Mouse (Mus musculus) heart, embryonic 16.5 days (tissue): ENCODE data around the gene Brsk1. TPM values are rescaled to one million over a fixed set of nuclear protein-coding genes. Genes with fewer than 3 reads are reported as not detected.

Experiments
- ATAC-seq: fragments of 200-750 bp; cut with Nextera tagmentation; replicated peaks from 2 replicates; pipeline ENCODE4 v1.8.0; 2017; ENCODE audit warnings: moderate number of reproducible peaks; ENCODE audit not compliant: insufficient read depth, low FRiP score; ENCODE audit errors: extremely low read depth
- H3K27ac ChIP-seq: fragments of 300-500 bp; sonication (generic); 2 replicates; pipeline ENCODE4 v1.5.1; 2014; ENCODE audit warnings: mild to moderate bottlenecking, low read length, control low read depth, moderate library complexity
- H3K27me3 ChIP-seq: fragments of 300-500 bp; sonication (generic); 2 replicates; pipeline ENCODE4 v1.6.1; 2014; ENCODE audit warnings: low read length, mixed read lengths; ENCODE audit not compliant: control insufficient read depth, insufficient read depth
- H3K36me3 ChIP-seq: fragments of 300-500 bp; sonication (generic); 2 replicates; pipeline ENCODE4 v1.6.1; 2014; ENCODE audit not compliant: control insufficient read depth, insufficient read depth
- H3K4me1 ChIP-seq: fragments of 300-500 bp; sonication (generic); 2 replicates; pipeline ENCODE4 v1.6.1; 2014; ENCODE audit warnings: low read length, mixed read lengths; ENCODE audit not compliant: control insufficient read depth, insufficient read depth
- H3K4me2 ChIP-seq: fragments of 300-500 bp; sonication (generic); 2 replicates; pipeline ENCODE4 v1.6.1; 2014; ENCODE audit warnings: low read depth, mild to moderate bottlenecking, control low read depth, low read length
- H3K4me3 ChIP-seq: fragments of 300-500 bp; sonication (generic); 2 replicates; pipeline ENCODE4 v1.5.1; 2014; ENCODE audit warnings: mild to moderate bottlenecking, control low read depth, low read length
- H3K9ac ChIP-seq: fragments of 300-500 bp; sonication (generic); 2 replicates; pipeline ENCODE4 v1.6.1; 2014; ENCODE audit warnings: low read length, control low read depth
- H3K9me3 ChIP-seq: fragments of 300-500 bp; sonication (generic); replicated peaks from 2 replicates; pipeline ENCODE4 v1.6.1; 2016; ENCODE audit warnings: low read length; ENCODE audit not compliant: control insufficient read depth
- WGBS: fragments of 180-500 bp; shearing (Covaris S2); extraction: QIAGEN DNeasy Blood & Tissue Kit; methylation state at CpG from one replicate; pipeline ENCODE4 v1.1.7; 2014; 5-methylcytosine and 5-hydroxymethylcytosine counted together
- polyA plus RNA-seq: library from polyadenylated mRNA; unstranded; fragments of >200 nt; fragmentation: Nextera tagmentation; extraction: Ambion mirVana; gene quantifications from 2 replicates; pipeline ENCODE4 v1.2.1, GENCODE M21; 2015

Brsk1 gene
- polyA plus RNA-seq, 1 experiment from 2014 or later, result 1.1 TPM

- peaks cover 14% of the 10 kb centered on the region for H3K4me1 ChIP-seq
- no peak overlapping the region for H3K4me2 ChIP-seq
- H3K27me3 ChIP-seq, result no peaks in the 10 kb centered on the region
- no peak overlapping the region for H3K4me3 ChIP-seq
- no peak overlapping the region for H3K27ac ChIP-seq
- peaks cover 10% of the 10 kb centered on the region for H3K36me3 ChIP-seq
- no peaks in the 10 kb centered on the region for H3K9me3 ChIP-seq
- no peak overlapping the region for H3K9ac ChIP-seq
- no peak for ATAC-seq
- 86% methylated on average over 22 of the region's 22 CpGs for WGBS
Measured at GRCm38 (mm10) chr7:4746326-4746980, 56.0 kb downstream of the Brsk1 start.

DNA sequence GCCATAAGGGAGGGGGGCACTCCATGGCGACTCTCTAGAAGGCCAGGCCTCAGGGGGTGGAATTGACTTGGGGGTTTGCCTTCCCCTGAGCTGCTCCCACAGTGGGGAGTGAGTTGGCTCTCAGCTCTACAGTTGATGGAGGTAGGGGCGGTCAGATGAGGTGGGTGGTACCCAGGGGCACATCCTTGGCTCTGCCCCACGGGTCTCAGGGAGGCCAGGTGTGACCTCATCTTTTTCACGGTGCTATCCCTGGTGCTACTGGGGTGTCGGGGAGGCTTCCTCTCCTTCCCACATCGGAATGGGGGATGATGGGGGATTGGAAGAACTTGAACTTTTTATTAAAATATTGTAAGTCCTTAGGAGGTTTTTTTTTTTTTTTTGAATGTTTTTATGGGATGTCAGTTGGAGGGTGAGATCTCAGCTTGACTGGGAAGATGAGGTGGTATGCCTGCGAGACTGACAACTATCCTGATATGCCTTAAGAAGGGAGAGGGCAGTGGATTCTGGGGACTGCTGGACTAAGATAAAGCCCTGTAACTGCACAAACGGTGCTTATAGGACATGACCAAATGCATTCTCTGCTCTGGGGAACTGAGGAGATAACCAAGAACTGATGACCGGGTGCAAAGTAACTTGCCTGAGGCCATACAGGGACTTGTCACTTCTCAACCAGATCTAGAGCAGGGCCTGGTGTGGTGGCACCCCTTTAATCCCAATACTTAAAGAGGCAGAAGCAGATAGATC lies 56.9 kb downstream of the Brsk1 start:
- peaks cover 14% of the 10 kb centered on the region for H3K4me1 ChIP-seq
- no peaks in the 10 kb centered on the region for H3K27me3 ChIP-seq
- no peak overlapping the region for H3K4me3 ChIP-seq
- WGBS, result 56% methylated on average over 9 of the region's 9 CpGs
- no peak for ATAC-seq
- H3K36me3 ChIP-seq, result peaks cover 10% of the 10 kb centered on the region
- no peak overlapping the region for H3K27ac ChIP-seq
- no peak overlapping the region for H3K4me2 ChIP-seq
- no peaks in the 10 kb centered on the region for H3K9me3 ChIP-seq
- no peak overlapping the region for H3K9ac ChIP-seq

DNA sequence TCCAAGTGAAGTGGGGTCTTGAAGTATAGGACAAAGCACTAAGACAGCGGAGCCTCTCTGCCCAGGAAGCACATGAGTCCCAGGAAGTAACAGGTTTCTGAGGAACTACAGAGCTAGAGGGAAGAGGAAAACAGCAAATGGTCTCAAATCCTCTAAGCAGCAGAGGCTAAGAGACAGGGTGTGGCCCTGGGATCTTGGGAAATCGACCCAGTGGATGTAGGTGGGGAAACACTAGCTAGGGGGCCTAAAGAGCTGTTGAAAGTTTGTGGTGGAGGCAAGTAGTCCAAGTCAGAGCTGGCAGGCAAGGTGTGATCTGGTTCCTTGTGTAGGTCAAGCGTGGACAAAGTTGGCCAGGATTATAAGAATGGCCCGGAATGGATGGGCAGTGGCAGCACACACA lies 57.9 kb downstream of the Brsk1 start:
- no peak overlapping the region for H3K4me3 ChIP-seq
- no peak overlapping the region for H3K4me2 ChIP-seq
- peaks cover 5% of the 10 kb centered on the region; the same call in 1 of the 2 replicates for H3K36me3 ChIP-seq
- no peak overlapping the region for H3K9ac ChIP-seq
- 68% methylated on average over 4 of the region's 4 CpGs for WGBS
- no peaks in the 10 kb centered on the region for H3K9me3 ChIP-seq
- no peaks in the 10 kb centered on the region for H3K27me3 ChIP-seq
- no peak for ATAC-seq
- no peak overlapping the region for H3K27ac ChIP-seq
- peaks cover 16% of the 10 kb centered on the region for H3K4me1 ChIP-seq

DNA sequence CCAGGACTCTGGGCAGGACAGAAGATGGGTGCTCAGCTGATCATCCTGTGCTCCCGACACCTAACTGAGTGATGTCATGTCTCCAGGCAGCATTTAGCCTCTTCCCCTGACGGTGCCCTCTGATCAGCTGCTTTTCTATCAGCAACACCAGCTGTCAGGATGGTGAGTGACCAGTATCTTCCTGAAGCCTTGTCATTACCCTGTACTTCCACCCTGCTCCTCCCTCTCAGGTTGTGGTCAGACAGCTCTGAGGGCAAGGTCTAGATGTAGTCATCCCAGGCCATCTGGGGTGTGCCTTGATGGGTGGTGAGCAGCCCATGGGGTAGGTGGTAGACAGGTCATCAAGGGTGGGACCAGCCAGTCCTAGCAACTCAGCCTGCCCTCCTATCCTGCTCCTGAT lies 58.8 kb downstream of the Brsk1 start:
- Histone ChIP-seq H3K4me3 (no peak overlapping the region), H3K4me2 (no peak overlapping the region), H3K36me3 (peaks cover 5% of the 10 kb centered on the region; the same call in 1 of the 2 replicates), H3K27me3 (no peaks in the 10 kb centered on the region), H3K27ac (no peak overlapping the region), H3K9ac (no peak overlapping the region), H3K4me1 (peaks cover 16% of the 10 kb centered on the region), H3K9me3 (no peaks in the 10 kb centered on the region)
- WGBS, result 62% methylated on average over 2 of the region's 2 CpGs
- ATAC-seq, result no peak

- peak; percentile 73 for ATAC-seq
- Histone ChIP-seq H3K27ac (no peak overlapping the region), H3K4me2 (peak overlapping the region; percentile 62), H3K9me3 (no peaks in the 10 kb centered on the region), H3K4me1 (peaks cover 16% of the 10 kb centered on the region), H3K36me3 (no peaks in the 10 kb centered on the region), H3K9ac (peak overlapping the region; percentile 46), H3K27me3 (no peaks in the 10 kb centered on the region), H3K4me3 (peak overlapping the region; percentile 42)
- 4% methylated on average over 30 of the region's 30 CpGs for WGBS
Measured at GRCm38 (mm10) chr7:4751971-4752820, 61.8 kb downstream of the Brsk1 start.

DNA sequence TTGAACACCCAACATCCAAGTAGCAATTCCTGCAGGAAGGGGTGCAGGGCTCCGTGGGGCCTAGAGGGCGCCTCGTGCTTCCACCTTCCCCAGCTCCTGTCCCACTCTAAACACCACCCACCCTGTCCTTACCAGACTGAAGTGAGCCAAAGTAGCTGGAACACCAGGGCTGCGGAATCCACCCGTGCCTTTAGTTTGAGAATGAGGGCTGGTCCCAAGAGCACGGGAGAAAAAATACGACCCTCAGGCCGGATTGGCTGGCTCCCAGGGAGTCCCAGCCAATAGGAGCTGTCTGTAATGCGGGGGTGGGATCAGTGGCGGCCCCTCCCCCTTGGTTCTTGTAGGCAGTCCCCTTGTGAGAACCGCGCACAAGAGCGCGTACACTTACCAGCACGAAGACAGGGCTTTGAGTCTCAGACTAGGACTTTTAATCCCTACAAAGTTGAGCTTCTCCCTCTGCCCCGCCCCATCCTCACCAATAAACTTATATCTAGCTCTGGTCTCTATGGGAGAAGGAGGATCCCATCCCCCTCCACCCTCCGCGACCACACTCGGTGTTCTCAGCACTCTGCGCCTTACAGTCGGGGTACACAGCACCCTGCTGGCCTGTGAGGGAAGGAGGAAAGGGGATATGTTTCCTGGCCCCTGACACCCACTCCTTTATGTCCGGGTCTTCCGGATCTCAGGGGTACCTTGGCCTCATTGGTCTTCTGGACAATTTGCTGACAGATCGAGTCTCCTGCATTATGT lies 62.6 kb downstream of the Brsk1 start, which contains the start of gene Cox6b2:
Gene Cox6b2, minus strand, starts transcription at position 274 of the 750 bp plus-strand sequence.
- H3K4me1 ChIP-seq, result peaks cover 16% of the 10 kb centered on the region
- H3K4me3 ChIP-seq, result peak within 1 kb of the TSS; percentile 42
- H3K9me3 ChIP-seq, result no peaks in the 10 kb centered on the region
- H3K27me3 ChIP-seq, result no peaks in the 10 kb centered on the region
- H3K4me2 ChIP-seq, result peak within 1 kb of the TSS; percentile 62
- H3K36me3 ChIP-seq, result no peaks in the 10 kb centered on the region
- WGBS, result 3% methylated on average over 24 of the region's 24 CpGs
- peak; percentile 90 for ATAC-seq
- no peak within 1 kb of the TSS for H3K27ac ChIP-seq
- H3K9ac ChIP-seq, result peak within 1 kb of the TSS; percentile 46

- H3K27me3 ChIP-seq, result no peaks in the 10 kb centered on the region
- no peak for ATAC-seq
- no peak overlapping the region for H3K9ac ChIP-seq
- H3K36me3 ChIP-seq, result no peaks in the 10 kb centered on the region
- WGBS, result 38% methylated on average over 1 of the region's 1 CpGs
- no peak overlapping the region for H3K4me3 ChIP-seq
- no peak overlapping the region for H3K4me2 ChIP-seq
- H3K4me1 ChIP-seq, result no peaks in the 10 kb centered on the region
- no peak overlapping the region for H3K27ac ChIP-seq
- no peaks in the 10 kb centered on the region for H3K9me3 ChIP-seq
Measured at GRCm38 (mm10) chr7:4759670-4760069, 69.3 kb downstream of the Brsk1 start.

DNA sequence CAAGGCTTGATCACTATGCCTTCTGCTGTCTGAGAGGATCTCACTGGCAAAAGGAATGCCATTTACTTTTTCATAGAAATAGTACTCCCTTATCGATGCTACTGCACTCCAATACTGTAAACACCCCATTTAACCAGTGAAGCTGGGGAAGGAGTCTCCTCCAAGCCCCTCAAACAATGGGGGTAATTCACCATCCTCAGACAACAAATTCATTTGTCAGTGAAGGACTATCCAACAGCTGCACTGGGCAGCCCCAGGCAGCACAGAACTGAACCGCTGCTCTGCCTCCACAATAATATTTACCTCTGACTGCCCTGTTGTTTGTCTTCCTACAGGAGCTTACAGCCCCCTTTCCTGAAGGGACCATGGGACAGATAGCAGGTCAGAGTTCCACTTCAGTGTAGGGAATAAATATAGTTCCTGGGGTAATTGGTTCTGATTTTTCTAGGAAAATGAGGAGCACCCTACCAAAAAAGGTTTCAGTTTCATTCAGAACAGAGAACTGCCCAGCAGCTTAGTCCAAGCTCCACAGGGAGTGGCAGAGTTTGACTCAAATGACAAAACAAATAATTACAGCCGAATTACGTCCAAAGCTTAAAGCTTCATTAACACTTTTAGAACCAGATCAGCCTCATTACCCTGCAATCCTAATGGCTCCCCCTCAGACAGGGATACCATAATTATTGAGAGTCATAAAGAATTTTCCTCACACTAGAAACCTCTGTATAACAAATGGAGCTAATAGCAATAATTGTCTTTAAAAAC lies 74.7 kb downstream of the Brsk1 start:
- H3K4me1 ChIP-seq, result no peaks in the 10 kb centered on the region
- no peaks in the 10 kb centered on the region for H3K36me3 ChIP-seq
- no peak for ATAC-seq
- no peak overlapping the region for H3K4me2 ChIP-seq
- no peak overlapping the region for H3K27ac ChIP-seq
- H3K27me3 ChIP-seq, result peaks cover 1% of the 10 kb centered on the region; the same call in 1 of the 2 replicates
- WGBS, result 33% methylated on average over 4 of the region's 4 CpGs
- H3K9me3 ChIP-seq, result no peaks in the 10 kb centered on the region
- no peak overlapping the region for H3K4me3 ChIP-seq
- H3K9ac ChIP-seq, result no peak overlapping the region
